Mouse (Mus musculus): ENCODE measurements around the gene Col6a5. TPM values are rescaled to one million over a fixed set of nuclear protein-coding genes. Genes with fewer than 3 reads are reported as not detected.

The Col6a5 gene
- polyA plus RNA-seq, 1 experiment from 2014 or later = not detected

DNA sequence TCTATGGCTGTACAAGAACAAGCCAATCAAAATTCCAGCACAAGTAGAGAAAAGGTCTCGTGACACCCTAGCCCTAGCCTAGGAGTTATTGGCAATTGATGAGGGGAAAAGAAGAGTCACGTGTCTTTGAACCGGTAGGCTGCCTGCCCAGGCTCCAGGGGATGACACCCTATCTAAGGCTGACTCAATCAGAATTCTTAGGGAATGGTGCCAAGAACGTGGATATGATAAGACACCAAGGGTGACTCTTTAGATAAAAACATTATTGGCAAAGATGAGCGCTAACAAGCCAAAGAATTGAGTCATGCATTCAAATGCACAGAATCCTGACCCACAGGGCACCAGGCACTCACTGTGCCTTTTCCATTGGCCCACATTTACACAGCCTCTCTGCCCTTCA, 10.5 kb upstream of the Col6a5 start:
- Histone ChIP-seq H3K9me3 (replicated peaks) (no peaks in the 10 kb centered on the region), H3K27me3 (ENCODE audit: low read depth, poor library complexity, severe bottlenecking) (no peaks in the 10 kb centered on the region), H3K27ac (replicated peaks) (no peak overlapping the region), H3K4me3 (no peak overlapping the region), H3K36me3 (no peaks in the 10 kb centered on the region), H3K4me1 (no peaks in the 10 kb centered on the region)
- DNase-seq (ENCODE audit: low spot score) = no peak
- WGBS = 85% methylated on average over 5 of the region's 5 CpGs

GRCm38 (mm10) chr9:105967976-105968375, 7.5 kb upstream of the Col6a5 start:
- no peak overlapping the region for H3K27ac ChIP-seq (replicated peaks)
- 82% methylated on average over 5 of the region's 5 CpGs for WGBS
- no peaks in the 10 kb centered on the region for H3K36me3 ChIP-seq
- no peak for DNase-seq (ENCODE audit: low spot score)
- H3K4me3 ChIP-seq = no peak overlapping the region
- no peaks in the 10 kb centered on the region for H3K9me3 ChIP-seq (replicated peaks)
- H3K4me1 ChIP-seq = no peaks in the 10 kb centered on the region
- no peaks in the 10 kb centered on the region for H3K27me3 ChIP-seq (ENCODE audit: low read depth, poor library complexity, severe bottlenecking)

DNA sequence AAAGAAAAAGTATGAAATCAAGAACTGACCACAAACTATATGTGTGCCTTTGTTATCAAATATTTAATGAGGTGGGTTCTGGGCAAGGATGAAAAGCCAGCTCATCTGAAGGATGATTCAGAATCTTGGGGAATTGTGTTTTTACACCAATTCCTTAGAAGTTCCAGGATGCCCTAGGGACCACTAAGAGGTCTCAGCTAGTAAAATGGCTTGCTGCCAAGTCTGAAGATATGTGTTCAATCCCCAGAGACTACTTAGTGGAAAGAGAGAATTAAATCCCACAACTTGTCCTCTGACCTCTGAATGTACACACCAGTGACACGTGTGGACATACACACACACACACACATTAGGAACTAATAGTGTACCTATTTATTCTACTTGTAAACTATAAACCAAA, 1.3 kb downstream of the Col6a5 start:
- WGBS = 80% methylated on average over 1 of the region's 1 CpGs
- Histone ChIP-seq H3K36me3 (no peaks in the 10 kb centered on the region), H3K4me3 (no peak overlapping the region), H3K4me1 (peaks cover 6% of the 10 kb centered on the region; the same call in 1 of the 2 replicates), H3K27ac (replicated peaks) (no peak overlapping the region), H3K27me3 (ENCODE audit: low read depth, poor library complexity, severe bottlenecking) (0 out of 2 replicates have a peak, but pooled peaks cover 10% of the 10 kb centered on the region), H3K9me3 (replicated peaks) (no peaks in the 10 kb centered on the region)
- DNase-seq (ENCODE audit: low spot score) = no peak

- DNase-seq (ENCODE audit: low spot score) = no peak
- Histone ChIP-seq H3K4me3 (no peak overlapping the region), H3K27me3 (ENCODE audit: low read depth, poor library complexity, severe bottlenecking) (no peaks in the 10 kb centered on the region), H3K4me1 (no peaks in the 10 kb centered on the region), H3K36me3 (no peaks in the 10 kb centered on the region), H3K27ac (replicated peaks) (no peak overlapping the region), H3K9me3 (replicated peaks) (no peaks in the 10 kb centered on the region)
- WGBS = 90% methylated on average over 1 of the region's 1 CpGs
Measured at GRCm38 (mm10) chr9:105949755-105950154, 10.7 kb downstream of the Col6a5 start.

DNA sequence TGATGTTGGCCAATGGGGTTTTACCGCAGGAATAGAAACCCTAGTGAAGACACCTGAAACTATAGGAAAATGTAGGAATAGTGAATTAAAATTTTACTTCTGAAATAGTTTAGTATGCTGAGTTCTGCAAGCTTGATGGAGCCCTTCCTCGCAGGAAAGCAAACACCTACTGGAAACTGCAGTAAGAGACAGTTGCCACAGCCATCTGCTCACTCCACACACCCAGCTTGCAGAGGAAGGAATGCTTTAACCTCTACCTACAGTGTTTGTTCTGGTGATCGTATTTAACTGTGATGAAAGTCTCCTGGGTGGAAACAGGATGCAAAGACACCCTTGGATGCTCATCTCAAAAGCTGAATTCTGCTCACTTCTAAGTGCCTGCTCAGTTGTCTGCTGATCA, 12.9 kb downstream of the Col6a5 start:
- Histone ChIP-seq H3K36me3 (no peaks in the 10 kb centered on the region), H3K9me3 (replicated peaks) (no peaks in the 10 kb centered on the region), H3K4me1 (no peaks in the 10 kb centered on the region), H3K27ac (replicated peaks) (no peak overlapping the region), H3K4me3 (no peak overlapping the region), H3K27me3 (ENCODE audit: low read depth, poor library complexity, severe bottlenecking) (no peaks in the 10 kb centered on the region)
- DNase-seq (ENCODE audit: low spot score) = no peak
- 86% methylated on average over 3 of the region's 3 CpGs for WGBS

DNA sequence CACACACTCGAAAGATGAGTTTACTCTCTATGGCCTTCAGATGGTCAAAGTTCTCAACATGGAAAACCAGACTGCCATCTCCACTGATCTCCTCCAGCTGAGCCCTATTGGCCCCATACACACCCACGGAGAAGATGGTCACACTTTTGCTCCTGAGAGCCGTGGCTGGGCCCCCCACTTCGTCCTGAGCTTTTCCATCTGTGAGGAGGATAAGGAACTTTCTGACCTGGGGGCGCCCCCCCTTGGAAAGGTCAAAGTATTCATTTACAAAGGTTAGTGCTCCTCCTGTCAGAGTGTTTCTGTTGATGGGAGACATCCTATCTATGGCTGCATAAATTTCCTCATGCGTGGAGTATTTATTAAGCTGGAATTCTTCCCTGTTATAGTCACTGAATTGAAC, 26.6 kb downstream of the Col6a5 start:
- Histone ChIP-seq H3K27ac (replicated peaks) (no peak overlapping the region), H3K9me3 (replicated peaks) (no peaks in the 10 kb centered on the region), H3K4me3 (no peak overlapping the region), H3K4me1 (no peaks in the 10 kb centered on the region), H3K27me3 (ENCODE audit: low read depth, poor library complexity, severe bottlenecking) (no peaks in the 10 kb centered on the region), H3K36me3 (no peaks in the 10 kb centered on the region)
- DNase-seq (ENCODE audit: low spot score) = no peak
- WGBS = 76% methylated on average over 6 of the region's 6 CpGs

- Histone ChIP-seq H3K36me3 (no peaks in the 10 kb centered on the region), H3K9me3 (replicated peaks) (no peaks in the 10 kb centered on the region), H3K4me1 (no peaks in the 10 kb centered on the region), H3K27ac (replicated peaks) (no peak overlapping the region), H3K27me3 (ENCODE audit: low read depth, poor library complexity, severe bottlenecking) (no peaks in the 10 kb centered on the region), H3K4me3 (no peak overlapping the region)
- WGBS = 79% methylated on average over 4 of the region's 4 CpGs
- no peak for DNase-seq (ENCODE audit: low spot score)
Measured at GRCm38 (mm10) chr9:105929287-105929686, 31.2 kb downstream of the Col6a5 start.

DNA sequence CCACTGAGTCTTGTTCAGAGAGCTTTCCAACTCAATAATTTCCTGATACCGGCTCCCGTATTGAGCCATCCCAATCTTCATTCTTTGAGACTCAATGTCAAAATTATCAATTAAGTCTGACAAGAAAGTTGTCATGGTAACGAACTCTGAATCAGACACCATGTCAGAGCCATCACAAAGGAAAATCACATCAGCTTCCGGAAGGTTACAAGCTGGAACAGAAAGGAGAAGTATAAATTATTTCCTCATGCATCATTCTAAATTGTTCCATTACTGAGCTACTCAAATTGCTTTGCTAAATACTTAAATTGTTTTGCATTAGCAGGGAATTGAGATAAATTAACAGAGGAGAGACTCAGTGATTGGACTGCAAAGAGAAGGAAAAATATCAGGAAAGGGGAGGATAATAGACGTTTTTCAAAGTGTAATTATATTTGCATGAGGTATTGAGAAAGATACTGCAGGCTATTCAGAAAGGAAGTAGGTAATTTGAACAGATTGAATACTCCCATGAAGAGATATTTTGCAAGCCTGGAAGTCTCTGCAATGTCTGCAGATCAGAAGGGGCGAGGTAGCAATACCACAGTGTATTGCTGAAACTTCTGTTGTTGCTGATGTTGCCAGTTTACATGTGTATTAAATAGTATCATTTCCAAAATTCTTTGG, 31.9 kb downstream of the Col6a5 start:
- DNase-seq (ENCODE audit: low spot score) = no peak
- no peaks in the 10 kb centered on the region for H3K36me3 ChIP-seq
- no peak overlapping the region for H3K27ac ChIP-seq (replicated peaks)
- 82% methylated on average over 6 of the region's 6 CpGs for WGBS
- H3K4me3 ChIP-seq = no peak overlapping the region
- H3K27me3 ChIP-seq (ENCODE audit: low read depth, poor library complexity, severe bottlenecking) = no peaks in the 10 kb centered on the region
- H3K4me1 ChIP-seq = no peaks in the 10 kb centered on the region
- no peaks in the 10 kb centered on the region for H3K9me3 ChIP-seq (replicated peaks)

- no peak for DNase-seq (ENCODE audit: low spot score)
- H3K9me3 ChIP-seq (replicated peaks) = no peaks in the 10 kb centered on the region
- 89% methylated on average over 2 of the region's 2 CpGs for WGBS
Measured at GRCm38 (mm10) chr9:105923659-105924058, 36.8 kb downstream of the Col6a5 start.

DNA sequence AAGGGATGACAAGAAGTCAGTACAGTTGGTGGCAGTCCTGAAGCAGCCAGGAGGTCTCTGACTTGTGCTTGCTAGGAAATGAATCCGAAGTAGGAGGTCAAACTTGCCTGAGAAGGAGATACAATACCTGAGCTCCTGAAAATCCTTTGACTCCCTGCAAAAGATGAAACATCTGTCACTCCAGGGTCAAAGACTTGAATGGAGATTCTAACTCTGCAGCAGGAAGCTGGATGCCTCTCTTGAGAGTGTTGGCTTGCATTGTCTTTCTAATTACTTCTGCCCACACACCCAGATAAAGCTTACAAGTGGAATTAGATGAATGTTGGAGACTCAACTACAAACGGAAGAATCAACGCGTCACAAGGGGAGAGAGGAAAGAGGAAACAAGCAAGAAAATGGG, 45.3 kb downstream of the Col6a5 start:
- Histone ChIP-seq H3K36me3 (no peaks in the 10 kb centered on the region), H3K27ac (replicated peaks) (no peak overlapping the region), H3K4me3 (no peak overlapping the region), H3K9me3 (replicated peaks) (no peaks in the 10 kb centered on the region), H3K27me3 (ENCODE audit: low read depth, poor library complexity, severe bottlenecking) (no peaks in the 10 kb centered on the region), H3K4me1 (no peaks in the 10 kb centered on the region)
- no peak for DNase-seq (ENCODE audit: low spot score)
- 45% methylated on average over 4 of the region's 4 CpGs for WGBS

More at GRCm38 (mm10) chr9:105923659-105924058, 36.8 kb downstream of the Col6a5 start:
- Histone ChIP-seq H3K36me3 (no peaks in the 10 kb centered on the region), H3K4me3 (no peak overlapping the region), H3K4me1 (no peaks in the 10 kb centered on the region), H3K27ac (replicated peaks) (no peak overlapping the region), H3K27me3 (ENCODE audit: low read depth, poor library complexity, severe bottlenecking) (no peaks in the 10 kb centered on the region)

DNA sequence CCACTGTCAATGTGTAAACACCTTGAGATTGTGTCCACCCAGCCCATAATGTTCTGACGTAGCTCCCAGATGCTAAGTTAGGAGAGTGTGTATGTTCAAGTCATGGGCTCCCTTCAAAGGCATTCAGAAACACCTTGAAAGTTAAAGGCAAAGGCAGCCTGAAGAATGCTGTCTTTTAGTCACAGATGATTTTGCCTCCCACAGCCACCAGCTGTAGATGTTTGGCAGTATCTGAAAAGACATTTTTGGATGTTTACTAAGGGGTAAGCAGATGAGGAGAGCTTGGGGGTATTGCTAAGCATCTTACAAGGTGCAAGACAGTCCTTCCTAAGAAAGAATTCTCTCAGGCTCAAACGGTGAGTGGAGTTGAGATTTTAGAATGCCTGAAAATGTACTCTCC, 50.3 kb downstream of the Col6a5 start:
- Histone ChIP-seq H3K36me3 (no peaks in the 10 kb centered on the region), H3K4me1 (no peaks in the 10 kb centered on the region), H3K27me3 (ENCODE audit: low read depth, poor library complexity, severe bottlenecking) (no peaks in the 10 kb centered on the region), H3K4me3 (no peak overlapping the region), H3K27ac (replicated peaks) (no peak overlapping the region), H3K9me3 (replicated peaks) (peaks cover 4% of the 10 kb centered on the region; the same call in 1 of the 2 replicates)
- no peak for DNase-seq (ENCODE audit: low spot score)
- 89% methylated on average over 2 of the region's 2 CpGs for WGBS

GRCm38 (mm10) chr9:105909352-105909751, 51.1 kb downstream of the Col6a5 start:
- no peak overlapping the region for H3K27ac ChIP-seq (replicated peaks)
- peaks cover 4% of the 10 kb centered on the region; the same call in 1 of the 2 replicates for H3K9me3 ChIP-seq (replicated peaks)
- no peaks in the 10 kb centered on the region for H3K36me3 ChIP-seq
- H3K4me1 ChIP-seq = no peaks in the 10 kb centered on the region
- no peak overlapping the region for H3K4me3 ChIP-seq
- H3K27me3 ChIP-seq (ENCODE audit: low read depth, poor library complexity, severe bottlenecking) = no peaks in the 10 kb centered on the region
- 82% methylated on average over 2 of the region's 2 CpGs for WGBS
- no peak for DNase-seq (ENCODE audit: low spot score)

DNA sequence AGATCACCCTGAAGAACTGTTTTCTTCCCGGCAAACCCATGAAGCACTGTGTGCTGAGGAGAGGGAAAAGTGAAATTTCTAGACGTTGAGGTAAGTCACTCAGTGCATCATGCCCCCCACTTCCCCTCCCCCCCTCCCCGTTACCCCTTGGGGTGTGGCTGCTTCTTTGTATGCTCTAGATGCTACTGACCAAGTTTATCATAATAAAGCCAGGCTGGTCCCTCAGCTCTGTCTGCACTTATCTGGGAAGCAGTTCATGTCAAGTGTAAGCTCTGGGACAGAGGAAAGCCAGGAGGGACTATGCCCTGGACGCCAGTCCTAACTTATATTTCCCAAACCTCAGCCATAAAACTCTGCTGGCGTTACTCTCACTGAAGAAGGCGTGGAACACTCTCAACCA, 53.0 kb downstream of the Col6a5 start:
- H3K9me3 ChIP-seq (replicated peaks) = peaks cover 4% of the 10 kb centered on the region; the same call in 1 of the 2 replicates
- no peaks in the 10 kb centered on the region for H3K36me3 ChIP-seq
- no peak overlapping the region for H3K27ac ChIP-seq (replicated peaks)
- no peaks in the 10 kb centered on the region for H3K4me1 ChIP-seq
- DNase-seq (ENCODE audit: low spot score) = no peak
- no peak overlapping the region for H3K4me3 ChIP-seq
- no peaks in the 10 kb centered on the region for H3K27me3 ChIP-seq (ENCODE audit: low read depth, poor library complexity, severe bottlenecking)
- WGBS = 87% methylated on average over 6 of the region's 6 CpGs

DNA sequence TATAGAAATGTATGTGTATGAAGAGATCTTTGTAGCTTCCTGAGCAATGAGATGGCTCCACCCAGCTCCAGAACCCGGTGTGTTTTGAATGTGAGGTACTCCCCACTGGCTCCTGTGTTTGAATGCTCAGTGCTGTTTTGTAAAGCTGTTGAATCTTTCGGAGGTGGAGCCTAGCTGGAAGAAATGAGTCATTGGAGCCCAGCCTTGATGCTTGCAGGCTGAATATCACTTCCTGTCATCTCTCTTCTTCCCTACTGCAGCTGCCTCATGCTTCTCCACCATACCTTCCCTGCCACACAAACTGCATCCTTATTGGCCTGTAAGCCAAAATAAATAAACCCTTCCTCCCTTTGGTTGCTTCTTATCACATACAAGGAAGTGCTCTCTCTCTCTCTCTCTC, 72.9 kb downstream of the Col6a5 start:
- H3K27me3 ChIP-seq (ENCODE audit: low read depth, poor library complexity, severe bottlenecking) = no peaks in the 10 kb centered on the region
- no peaks in the 10 kb centered on the region for H3K9me3 ChIP-seq (replicated peaks)
- no peak overlapping the region for H3K27ac ChIP-seq (replicated peaks)
- H3K4me3 ChIP-seq = no peak overlapping the region
- no peaks in the 10 kb centered on the region for H3K4me1 ChIP-seq
- no peaks in the 10 kb centered on the region for H3K36me3 ChIP-seq
- DNase-seq (ENCODE audit: low spot score) = no peak
- 57% methylated on average over 2 of the region's 2 CpGs for WGBS

Data from midbrain, embryonic 10.5 days (tissue).